Mouse (Mus musculus) midbrain, postnatal 0 days (tissue): ENCODE results near the gene Gpbp1l1. TPM values are rescaled to one million over a fixed set of nuclear protein-coding genes. Genes with fewer than 3 reads are reported as not detected.

Source experiments
- ATAC-seq: fragments of 200-750 bp; cut with Nextera tagmentation; 2 replicates; pipeline ENCODE4 v1.8.0; 2017; ENCODE audit warnings: moderate number of reproducible peaks, mild to moderate bottlenecking, moderate TSS enrichment, moderate library complexity; ENCODE audit not compliant: low FRiP score
- DNase-seq: peaks from one replicate; pipeline ENCODE4 v3.0.0-alpha.2; 2015; ENCODE audit warnings: low spot score
- H3K27ac ChIP-seq: fragments of 300-500 bp; sonication (generic); 2 replicates; pipeline ENCODE4 v1.5.1; 2014; ENCODE audit warnings: low read depth, mild to moderate bottlenecking, low read length, mixed read lengths
- H3K27me3 ChIP-seq: fragments of 300-500 bp; sonication (generic); 2 replicates; pipeline ENCODE4 v1.6.1; 2014; ENCODE audit warnings: low read length, control low read depth, mixed read lengths; ENCODE audit not compliant: insufficient read depth
- H3K36me3 ChIP-seq: fragments of 300-500 bp; sonication (generic); 2 replicates; pipeline ENCODE4 v1.6.1; 2014; ENCODE audit warnings: low read length, control low read depth, mixed read lengths; ENCODE audit not compliant: insufficient read depth
- H3K4me1 ChIP-seq: fragments of 300-500 bp; sonication (generic); 2 replicates; pipeline ENCODE4 v1.6.1; 2014; ENCODE audit warnings: mild to moderate bottlenecking, control low read depth, antibody characterized with exemption, low read length, mixed read lengths; ENCODE audit not compliant: insufficient read depth
- H3K4me2 ChIP-seq: fragments of 300-500 bp; sonication (generic); 2 replicates; pipeline ENCODE4 v1.6.1; 2014; ENCODE audit warnings: low read depth, mild to moderate bottlenecking, low read length, mixed read lengths; ENCODE audit not compliant: poor library complexity, severe bottlenecking
- H3K4me3 ChIP-seq: fragments of 300-500 bp; sonication (generic); 2 replicates; pipeline ENCODE4 v1.5.1; 2014; ENCODE audit warnings: low read depth, mild to moderate bottlenecking, low read length, moderate library complexity
- H3K9ac ChIP-seq: fragments of 300-500 bp; sonication (generic); replicated peaks from 2 replicates; pipeline ENCODE4 v1.6.1; 2014; ENCODE audit warnings: mild to moderate bottlenecking, low read length, moderate library complexity, mixed read lengths; ENCODE audit not compliant: poor library complexity, severe bottlenecking
- H3K9me3 ChIP-seq: fragments of 300-500 bp; sonication (generic); 2 replicates; pipeline ENCODE4 v1.6.1; 2016; ENCODE audit warnings: low read length, control low read depth
- CTCF ChIP-seq: IDR thresholded peaks from 2 replicates; pipeline ENCODE4 v1.5.1; 2016; ENCODE audit warnings: antibody characterized with exemption, mild to moderate bottlenecking
- WGBS: fragments of 180-500 bp; shearing (Covaris S2); extraction: QIAGEN DNeasy Blood & Tissue Kit; methylation state at CpG from one replicate; pipeline ENCODE4 v1.1.7; 2014; 5-methylcytosine and 5-hydroxymethylcytosine counted together
- polyA plus RNA-seq: library from polyadenylated mRNA; unstranded; fragments of >200 nt; fragmentation: Nextera tagmentation; extraction: Ambion mirVana; gene quantifications from 2 replicates; pipeline ENCODE4 v1.2.1, GENCODE M21; 2015
- total RNA-seq: library from RNA; depleted of rRNA; stranded (reverse); fragments of >200 nt; gene quantifications from 2 replicates; pipeline ENCODE4 v1.2.3, GENCODE M21; 2014

Gene Gpbp1l1
- total and polyA plus RNA-seq, 2 experiments from 2014 or later = 14.7 to 33.7 TPM

DNA sequence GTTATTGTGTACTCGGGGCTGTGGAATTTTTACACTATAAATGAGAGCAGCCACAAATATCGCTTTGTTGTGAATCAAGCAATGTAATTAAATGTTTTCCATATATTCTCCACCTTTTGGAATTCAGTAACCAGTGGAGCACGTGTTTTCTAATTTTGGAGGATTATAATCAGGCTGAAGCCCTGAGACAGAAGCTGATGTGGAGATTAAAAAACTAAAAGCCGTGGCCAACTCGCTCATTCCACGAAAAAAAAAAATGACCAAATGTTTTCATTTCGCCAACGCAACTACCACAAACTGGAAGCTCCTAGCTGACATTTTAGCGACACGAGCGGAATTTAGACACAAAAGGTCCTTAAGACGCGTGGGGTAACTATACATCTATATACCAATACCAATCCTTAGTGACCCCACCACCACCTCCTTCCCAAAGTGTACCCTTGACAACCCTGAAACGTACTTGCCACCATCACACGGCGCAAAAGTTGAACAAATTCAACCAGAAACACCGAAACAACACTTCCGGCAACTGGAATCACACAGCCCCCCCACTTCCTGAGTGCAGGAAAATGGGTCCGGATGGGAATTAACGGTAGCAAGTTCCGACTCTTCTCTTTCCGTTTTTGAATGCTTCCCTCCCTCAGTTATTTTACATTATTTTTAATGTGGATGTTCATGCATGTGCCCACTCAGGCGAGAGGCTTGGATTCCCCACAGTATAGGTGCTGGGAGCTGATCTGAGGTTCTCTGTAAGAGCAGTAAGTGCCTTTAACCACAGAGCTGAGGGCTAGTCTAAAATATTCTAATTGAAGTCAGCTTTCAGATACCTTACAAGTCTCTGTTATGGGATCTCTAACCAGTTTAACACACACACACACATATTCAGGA, 1.8 kb upstream of the Gpbp1l1 start, which contains the start of gene Tmem69:
Tmem69 (minus strand) TSS at position 524 of the 888 bp plus-strand sequence.
- 0 out of 2 replicates have a peak, but pooled peaks cover 2% of the 10 kb centered on the region for H3K4me1 ChIP-seq
- peak within 1 kb of the TSS; percentile 71 for H3K9ac ChIP-seq
- 3% methylated on average over 23 of the region's 23 CpGs for WGBS
- H3K9me3 ChIP-seq = no peaks in the 10 kb centered on the region
- peak within 1 kb of the TSS; percentile 67 for H3K4me2 ChIP-seq
- peak; percentile 87 for DNase-seq
- peaks cover 6% of the 10 kb centered on the region; the same call in 1 of the 2 replicates for H3K36me3 ChIP-seq
- H3K27me3 ChIP-seq = no peaks in the 10 kb centered on the region
- no peak for ATAC-seq
- H3K27ac ChIP-seq = peak within 1 kb of the TSS; percentile 94
- TF ChIP-seq CTCF = no peak
- H3K4me3 ChIP-seq = peak within 1 kb of the TSS; percentile 94

GRCm38 (mm10) chr4:116556561-116557305, 725 bp upstream of the Gpbp1l1 start:
- H3K27ac ChIP-seq = peak overlapping the region; percentile 94
- DNase-seq (peak; percentile 96), ATAC-seq (peak; percentile 97)
- H3K36me3 ChIP-seq = peaks cover 6% of the 10 kb centered on the region; the same call in 1 of the 2 replicates
- H3K27me3 ChIP-seq = no peaks in the 10 kb centered on the region
- 0 out of 2 replicates have a peak, but pooled peaks cover 2% of the 10 kb centered on the region for H3K4me1 ChIP-seq
- H3K4me2 ChIP-seq = peak overlapping the region; percentile 67
- TF ChIP-seq CTCF = peak; percentile 21; the same call in 1 of the 2 replicates
- under 1% methylated on average over 28 of the region's 28 CpGs for WGBS
- H3K9ac ChIP-seq = peak overlapping the region; percentile 71
- H3K4me3 ChIP-seq = peak overlapping the region; percentile 94
- no peaks in the 10 kb centered on the region for H3K9me3 ChIP-seq

- WGBS = 5% methylated on average over 15 of the region's 15 CpGs
- Histone ChIP-seq H3K27me3 (no peaks in the 10 kb centered on the region), H3K9me3 (no peaks in the 10 kb centered on the region), H3K27ac (peak overlapping the region; percentile 94; the same call in 1 of the 2 replicates), H3K9ac (peak overlapping the region; percentile 71), H3K4me2 (peak overlapping the region; percentile 67), H3K4me1 (0 out of 2 replicates have a peak, but pooled peaks cover 2% of the 10 kb centered on the region), H3K4me3 (peak overlapping the region; percentile 94), H3K36me3 (peaks cover 3% of the 10 kb centered on the region; the same call in 1 of the 2 replicates)
- DNase-seq = no peak
- no peak for TF ChIP-seq CTCF
- no peak for ATAC-seq
Observed at GRCm38 (mm10) chr4:116558151-116558882, 859 bp downstream of the Gpbp1l1 start.

DNA sequence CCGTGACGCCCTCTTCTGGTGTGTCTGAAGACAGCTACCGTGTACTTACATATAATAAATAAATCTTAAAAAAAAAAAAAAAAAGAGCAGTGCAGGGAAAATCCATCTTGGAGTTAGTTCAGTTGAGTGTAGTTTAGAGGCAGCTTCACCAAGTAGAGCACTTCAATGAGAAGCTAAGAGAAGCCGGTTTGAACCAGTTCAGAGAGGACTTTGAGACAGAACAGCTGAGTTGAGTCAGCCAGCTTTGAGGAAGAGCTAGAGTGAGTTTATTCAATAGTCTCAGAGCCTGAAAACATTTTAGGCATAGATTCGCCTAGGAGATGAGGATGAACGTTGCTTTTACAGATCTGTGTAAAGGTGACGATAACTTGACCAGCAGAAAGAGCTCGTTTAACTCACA, 38.3 kb downstream of the Gpbp1l1 start:
- ATAC-seq (no peak), DNase-seq (no peak)
- 83% methylated on average over 8 of the region's 8 CpGs for WGBS
- Histone ChIP-seq H3K9me3 (no peaks in the 10 kb centered on the region), H3K4me3 (no peak overlapping the region), H3K36me3 (peaks cover 26% of the 10 kb centered on the region; the same call in 1 of the 2 replicates), H3K9ac (no peak overlapping the region), H3K27ac (no peak overlapping the region), H3K4me1 (peaks cover 9% of the 10 kb centered on the region), H3K4me2 (no peak overlapping the region), H3K27me3 (no peaks in the 10 kb centered on the region)
- TF ChIP-seq CTCF = 0 out of 2 replicates have a peak, but pooled peaks have one; percentile 8

DNA sequence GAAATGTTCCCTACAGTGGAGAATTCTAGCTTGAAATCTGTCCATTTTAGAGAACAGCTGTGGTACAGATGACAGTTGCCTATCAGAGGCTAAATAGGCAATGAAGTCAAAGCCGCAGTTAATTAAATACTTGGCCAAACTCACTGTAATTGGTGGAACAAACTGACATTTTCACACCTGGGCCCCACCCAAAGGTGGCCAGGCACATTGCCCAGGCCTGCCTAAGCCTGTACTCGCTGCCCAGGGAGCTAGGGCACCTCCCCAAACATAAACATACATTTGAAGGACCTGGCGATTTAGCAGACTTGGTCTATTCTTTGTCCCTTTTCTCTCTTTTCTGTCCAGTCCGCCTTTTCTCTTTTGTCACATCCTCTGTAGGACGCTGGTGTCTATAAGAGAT, 38.9 kb downstream of the Gpbp1l1 start, which contains the start of gene Ccdc17:
Ccdc17 (plus strand) TSS at position 276 of the 400 bp plus-strand sequence.
- no peak for TF ChIP-seq CTCF
- 25% methylated on average over 5 of the region's 5 CpGs for whole genome bisulfite sequencing
- peaks cover 9% of the 10 kb centered on the region for H3K4me1 ChIP-seq
- peak within 1 kb of the TSS; percentile 86 for H3K4me2 ChIP-seq
- peak within 1 kb of the TSS; percentile 74 for H3K4me3 ChIP-seq
- no peak for ATAC-seq
- H3K9me3 ChIP-seq = no peaks in the 10 kb centered on the region
- H3K27ac ChIP-seq = peak within 1 kb of the TSS; percentile 88
- peaks cover 22% of the 10 kb centered on the region; the same call in 1 of the 2 replicates for H3K36me3 ChIP-seq
- H3K27me3 ChIP-seq = no peaks in the 10 kb centered on the region
- peak within 1 kb of the TSS; percentile 64 for H3K9ac ChIP-seq
- no peak for DNase-seq
